Mouse (Mus musculus): ENCODE results near the gene Ap4s1.
"Not testable (repeated sequence)": the region's sequence is repeated elsewhere in the genome, so short reads cannot be mapped to it uniquely, and the experiment has no call there.

The Ap4s1 gene

GRCm38 (mm10) chr12:51690893-51691844, at the start of gene Ap4s1:
Ap4s1 (plus strand) TSS chr12:51691033.
- peak; percentile 81 for DNase-seq

- DNase-seq = no peak
Observed at GRCm38 (mm10) chr12:51641871-51642270, 49.0 kb upstream of the Ap4s1 start.

DNA sequence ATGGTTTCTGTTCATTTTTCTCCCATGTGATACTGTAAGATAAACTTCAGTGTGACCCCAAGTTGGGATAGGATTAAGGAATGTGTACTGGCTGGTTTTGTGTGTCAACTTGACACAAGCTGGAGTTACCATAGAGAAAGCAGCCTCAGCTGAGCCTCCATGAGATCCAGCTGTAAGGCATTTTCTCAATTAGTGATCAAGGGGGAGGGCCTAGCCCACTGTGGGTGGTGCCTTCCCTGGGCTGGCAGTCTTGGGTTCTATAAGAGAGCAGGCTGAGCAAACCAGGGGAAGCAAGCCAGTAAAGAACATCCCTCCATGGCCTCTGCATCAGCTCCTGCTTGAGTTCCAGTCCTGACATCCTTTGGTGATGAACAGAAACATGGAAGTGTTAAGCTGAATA, 41.4 kb upstream of the Ap4s1 start:
- not testable (repeated sequence) for DNase-seq

DNA sequence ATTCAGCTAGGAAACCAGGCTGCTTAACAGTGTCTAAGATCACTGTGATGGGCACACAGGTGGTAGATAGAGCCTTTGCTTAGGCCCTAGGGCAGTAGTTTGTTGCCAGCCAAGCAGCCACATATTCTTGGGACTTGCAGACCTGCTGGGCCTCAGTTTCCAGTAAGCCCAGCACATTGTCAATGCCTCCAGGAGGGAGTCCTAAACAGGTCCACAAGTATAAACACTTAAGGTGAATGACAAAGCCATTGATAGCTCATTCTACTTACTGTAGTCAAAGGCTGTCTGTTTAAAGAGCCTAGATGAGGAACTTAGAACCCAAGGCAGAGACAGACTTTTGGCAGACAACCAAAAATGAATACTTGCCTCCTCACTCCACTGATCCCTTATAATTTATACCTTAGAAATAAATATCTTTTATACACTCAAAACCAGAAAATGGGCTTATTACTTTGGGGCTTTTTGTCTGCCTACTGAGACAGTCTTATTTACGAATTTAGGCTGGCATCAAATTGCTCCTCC, 34.8 kb upstream of the Ap4s1 start:
- no peak for DNase-seq

- DNase-seq = no peak
Observed at GRCm38 (mm10) chr12:51663011-51663410, 27.8 kb upstream of the Ap4s1 start.

GRCm38 (mm10) chr12:51663908-51664307, 26.9 kb upstream of the Ap4s1 start:
- DNase-seq = no peak

DNA sequence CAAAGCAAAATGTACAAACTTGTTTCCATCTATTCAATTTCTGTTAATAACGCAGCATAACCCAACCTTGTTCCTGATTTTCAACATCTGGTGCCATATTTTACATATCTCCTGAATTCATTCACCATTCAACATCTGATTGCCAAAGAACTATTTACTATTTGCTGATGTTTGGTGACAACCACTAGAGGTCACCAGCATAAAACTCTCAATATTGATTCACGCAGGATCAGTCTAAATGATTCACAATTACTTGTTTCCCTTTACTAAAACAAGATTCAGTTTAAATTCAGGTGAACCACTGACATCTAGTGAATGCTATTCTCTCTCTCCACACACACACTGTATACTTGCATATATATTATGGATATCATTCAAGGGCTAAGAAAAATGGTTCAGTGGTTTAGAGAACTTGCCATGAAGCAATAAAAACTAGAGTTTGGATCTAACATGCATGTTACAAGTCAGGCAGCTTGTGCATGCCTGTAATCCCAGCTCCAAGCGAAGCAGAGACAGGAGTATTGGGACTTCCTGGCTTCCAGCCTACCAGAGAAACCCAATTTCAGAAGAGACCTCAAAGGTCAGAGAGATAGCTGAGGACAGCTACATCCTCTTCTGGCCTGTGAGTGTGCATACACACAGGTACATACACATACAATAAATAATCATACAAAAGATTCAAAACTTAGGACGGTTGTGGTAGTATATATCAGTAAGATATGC, 24.0 kb upstream of the Ap4s1 start:
- no peak for DNase-seq

GRCm38 (mm10) chr12:51671231-51671891, 19.5 kb upstream of the Ap4s1 start:
- DNase-seq = no peak

GRCm38 (mm10) chr12:51673270-51673669, 17.6 kb upstream of the Ap4s1 start:
- no peak for DNase-seq

- DNase-seq = no peak
Observed at GRCm38 (mm10) chr12:51676442-51676841, 14.4 kb upstream of the Ap4s1 start.

DNA sequence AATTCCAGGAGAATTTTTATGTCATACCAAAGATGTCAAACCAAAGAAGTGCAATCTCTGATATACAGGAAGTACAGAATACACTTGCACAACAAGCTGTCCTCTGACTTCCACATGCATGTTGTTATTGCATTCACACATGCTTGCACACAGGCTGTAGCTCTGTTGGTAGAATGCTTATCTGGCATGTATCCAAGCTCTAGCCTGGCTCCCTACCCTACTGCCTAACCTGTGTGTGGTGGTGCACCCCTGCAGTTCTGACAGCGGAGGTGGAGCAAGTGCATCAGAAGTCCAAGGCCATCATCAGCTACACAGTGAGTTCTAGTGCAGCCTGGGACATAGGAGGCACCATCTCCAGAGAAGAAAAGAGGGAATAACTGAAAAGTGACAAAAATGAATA, 12.0 kb upstream of the Ap4s1 start:
- peak; percentile 57 for DNase-seq

DNA sequence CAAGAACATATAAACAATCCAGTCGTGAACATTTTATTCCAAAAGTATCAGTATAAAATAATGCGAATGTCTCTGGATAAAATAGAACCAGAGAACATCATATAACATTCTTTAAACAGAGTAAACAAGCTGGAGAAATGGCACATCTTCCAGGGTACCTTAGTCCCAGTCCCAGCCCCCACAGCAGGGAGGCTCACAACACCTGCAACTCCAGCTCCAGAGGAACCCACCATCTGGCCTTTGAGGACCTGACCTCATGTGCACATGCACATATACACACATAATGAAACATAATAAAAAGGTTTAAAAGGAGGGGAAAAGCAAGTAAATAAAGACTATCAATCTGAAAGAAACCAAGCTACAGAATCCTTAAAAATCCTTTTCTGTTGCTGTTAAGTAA, 2.3 kb upstream of the Ap4s1 start:
- DNase-seq = no peak

DNA sequence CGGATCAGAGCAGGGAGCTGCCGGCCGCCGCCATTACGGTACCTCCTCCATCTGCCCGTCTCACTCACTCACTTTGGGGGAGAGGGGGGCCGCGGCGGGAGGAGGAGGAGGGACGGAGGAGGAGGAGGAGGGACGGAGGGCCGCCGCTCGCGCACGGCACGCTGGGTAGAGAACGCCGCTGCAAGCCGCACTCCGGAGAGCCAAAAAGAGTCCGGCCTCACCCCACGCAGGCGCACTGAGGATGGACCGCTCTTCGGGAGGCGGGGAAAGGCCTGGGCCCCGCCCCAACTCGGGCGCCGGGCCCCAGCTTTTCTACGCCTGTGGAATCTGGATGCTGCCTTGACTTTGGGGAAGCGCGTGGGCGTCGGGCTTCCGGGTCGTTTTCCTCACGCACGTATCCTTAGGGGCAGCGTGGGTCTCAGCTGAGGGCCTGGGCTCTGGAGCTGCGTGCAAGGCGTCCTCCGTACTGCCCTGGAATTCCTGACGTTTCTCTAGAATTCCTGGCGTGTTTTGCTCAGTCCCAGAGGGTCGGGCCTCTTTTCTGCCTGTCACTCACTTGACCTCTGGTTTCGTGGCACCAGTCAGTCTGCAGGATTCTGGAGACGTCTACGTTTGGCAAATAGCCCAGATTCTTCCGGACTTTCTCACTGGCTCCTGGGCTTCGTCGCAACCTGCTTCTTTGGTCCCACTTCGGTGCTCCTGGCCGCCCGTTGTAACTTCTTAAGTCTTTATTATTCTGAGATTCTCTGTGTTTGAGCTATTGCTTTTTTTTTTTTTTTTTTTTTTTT, 1.2 kb downstream of the Ap4s1 start, which contains the start of gene Strn3:
Gene Strn3, minus strand, starts transcription at position 53 of the 788 bp plus-strand sequence.
- peak; percentile 96 for DNase-seq

GRCm38 (mm10) chr12:51692870-51693269, 2.0 kb downstream of the Ap4s1 start:
- peak; percentile 52 for DNase-seq

DNA sequence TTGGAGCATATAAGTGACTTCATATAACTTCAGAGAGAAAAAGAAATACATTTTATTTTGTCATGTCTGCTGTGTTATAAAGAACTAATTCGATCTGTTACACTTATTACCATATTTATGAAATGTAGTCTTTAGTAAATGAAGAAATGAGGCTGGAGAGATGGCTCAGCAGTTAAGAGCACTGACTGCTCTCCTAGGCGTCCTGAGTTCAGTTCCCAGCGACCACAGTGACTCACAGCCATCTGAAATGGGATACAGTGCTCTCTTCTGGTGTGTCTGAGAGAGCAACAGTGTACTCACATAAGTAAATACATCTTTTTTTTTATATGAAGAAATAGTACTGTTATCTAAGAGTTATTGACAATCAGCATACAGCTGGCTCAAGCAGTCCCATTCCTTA, 2.6 kb downstream of the Ap4s1 start:
- DNase-seq = no peak

DNA sequence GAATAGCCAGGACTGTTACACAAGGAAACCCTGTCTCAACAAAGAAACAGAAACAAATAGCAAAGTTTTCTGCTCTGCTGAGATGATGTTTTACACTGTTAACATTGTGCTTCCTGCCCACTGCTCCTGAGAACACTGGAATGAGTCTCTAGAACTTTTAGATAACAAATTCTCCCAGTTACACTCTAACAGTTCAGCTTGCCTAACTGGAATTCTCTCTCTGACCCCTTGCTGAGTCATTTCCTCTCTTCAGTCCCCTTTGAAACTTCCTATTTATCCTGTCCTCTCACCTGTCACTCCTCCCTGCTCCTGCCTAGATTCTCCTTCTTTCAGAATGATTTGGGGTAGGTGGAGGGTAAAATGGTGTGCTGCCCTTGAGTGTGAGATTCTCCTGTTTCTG, 3.3 kb downstream of the Ap4s1 start:
- DNase-seq = no peak

DNA sequence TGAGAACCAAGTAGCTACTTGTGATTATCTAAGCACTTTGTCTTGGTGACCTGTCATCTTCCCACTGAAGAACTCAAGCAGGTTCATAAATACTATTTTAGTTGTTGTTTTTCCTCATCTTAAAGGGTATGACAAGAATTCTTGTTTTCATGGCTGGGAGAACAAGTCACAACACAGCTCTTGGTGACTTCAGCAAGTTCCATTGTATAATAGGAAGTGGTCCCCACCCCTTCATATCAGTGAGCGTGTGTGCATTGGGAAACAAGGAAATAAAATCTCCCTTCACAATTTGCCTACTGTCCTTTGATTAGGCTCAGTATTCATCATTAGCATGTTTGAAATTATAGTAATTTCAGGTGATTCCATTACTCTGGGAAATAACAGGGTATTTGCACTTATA, 4.1 kb downstream of the Ap4s1 start:
- DNase-seq = no peak

GRCm38 (mm10) chr12:51696157-51696556, 5.3 kb downstream of the Ap4s1 start:
- no peak for DNase-seq

DNA sequence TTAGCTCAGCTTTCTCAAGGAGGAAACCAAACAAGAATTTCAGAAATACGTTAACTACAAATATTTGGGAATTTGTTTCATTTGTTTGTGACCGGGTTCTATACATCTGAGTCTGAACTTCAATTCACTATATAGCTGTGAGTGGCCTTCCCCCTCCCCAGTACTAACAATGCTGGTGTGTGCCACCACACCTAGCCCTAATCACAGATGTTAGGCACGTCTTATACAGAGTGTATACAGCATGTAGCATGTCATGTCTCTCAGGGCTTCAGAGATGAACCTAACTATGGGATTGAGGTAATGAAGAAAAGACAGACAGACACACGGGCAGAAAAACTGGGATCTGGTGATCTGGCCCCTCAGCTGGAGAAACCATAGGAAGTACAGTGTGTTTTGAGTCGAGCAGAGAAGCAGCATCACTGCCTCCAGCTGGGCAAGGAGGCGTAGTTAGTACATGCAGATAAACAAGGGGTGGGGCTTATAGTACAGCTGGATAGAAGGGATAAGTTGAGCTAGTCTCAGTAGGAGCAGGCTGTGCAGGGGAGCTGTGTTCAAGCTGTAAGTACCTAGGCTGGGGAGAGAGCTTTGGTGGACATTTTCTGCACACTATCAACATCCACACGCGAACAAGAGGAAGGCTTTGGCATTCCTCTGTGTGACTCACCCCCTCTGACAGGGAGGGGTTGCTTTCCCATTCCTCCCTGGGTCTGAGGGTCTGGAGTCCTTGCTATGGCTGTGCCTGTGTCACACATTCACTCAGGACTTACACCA, 9.0 kb downstream of the Ap4s1 start:
- DNase-seq = no peak

GRCm38 (mm10) chr12:51701723-51702122, 10.9 kb downstream of the Ap4s1 start:
- no peak for DNase-seq

- no peak for DNase-seq
Observed at GRCm38 (mm10) chr12:51703859-51704258, 13.0 kb downstream of the Ap4s1 start.

Measured in cerebellum, adult 9-10 months (tissue).